Mouse (Mus musculus) large intestine, adult 2 months (tissue): ENCODE data around the gene Cldn12. TPM values are rescaled to one million over a fixed set of nuclear protein-coding genes. Genes with fewer than 3 reads are reported as not detected.

Source experiments
- DNase-seq: peaks from one replicate; pipeline ENCODE4 v3.0.0-alpha.2; 2012; ENCODE audit warnings: low read depth, low spot score
- WGBS: fragments of 180-500 bp; shearing (Covaris S2); methylation state at CpG from one replicate; pipeline ENCODE4 v1.1.7; 2018; 5-methylcytosine and 5-hydroxymethylcytosine counted together
- polyA plus RNA-seq: library from polyadenylated mRNA; depleted of rRNA; stranded (reverse); fragments of >200 nt; gene quantifications from 2 replicates; pipeline ENCODE4 v1.2.3, GENCODE M21; 2012; rRNA removed

The Cldn12 gene
- polyA plus RNA-seq, 1 experiment = 18.3 TPM

- no peak for DNase-seq
- WGBS = 31% methylated on average over 3 of the region's 3 CpGs
Observed at GRCm38 (mm10) chr5:5496393-5496792, 18.4 kb downstream of the Cldn12 start.

- 48% methylated on average over 4 of the region's 4 CpGs for WGBS
- DNase-seq = no peak
Observed at GRCm38 (mm10) chr5:5495042-5495441, 19.7 kb downstream of the Cldn12 start.

GRCm38 (mm10) chr5:5494269-5495005 lies 20.3 kb downstream of the Cldn12 start:
- no peak for DNase-seq
- WGBS = 35% methylated on average over 16 of the region's 16 CpGs

- no peak for DNase-seq
- 96% methylated on average over 4 of the region's 4 CpGs for WGBS
Observed at GRCm38 (mm10) chr5:5492163-5492562, 22.6 kb downstream of the Cldn12 start.

GRCm38 (mm10) chr5:5486071-5486470 lies 28.7 kb downstream of the Cldn12 start:
- no peak for DNase-seq
- 52% methylated on average over 3 of the region's 3 CpGs for WGBS

- 47% methylated on average over 9 of the region's 9 CpGs for WGBS
- DNase-seq = no peak
Observed at GRCm38 (mm10) chr5:5483254-5483858, 31.4 kb downstream of the Cldn12 start.

DNA sequence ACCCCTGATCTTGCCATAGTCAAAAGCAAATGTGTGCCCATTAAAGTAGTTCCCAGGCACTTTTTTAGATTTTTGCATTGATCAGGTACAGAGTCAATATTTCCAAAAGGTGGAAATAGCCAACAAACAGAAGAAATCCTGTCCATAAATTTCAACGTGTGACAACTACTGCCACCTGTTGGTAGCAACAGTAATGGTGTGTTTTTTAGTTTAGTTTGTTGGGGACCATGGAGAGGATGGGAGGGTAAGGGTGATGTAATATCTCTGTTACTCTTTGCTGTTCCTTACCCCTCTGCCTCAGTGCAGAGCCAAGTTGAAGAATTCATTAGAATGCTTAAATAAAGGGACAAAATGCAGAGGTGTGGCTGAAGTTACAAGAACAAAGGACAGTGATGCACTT lies 33.1 kb downstream of the Cldn12 start:
- DNase-seq = no peak
- 2% methylated on average over 1 of the region's 1 CpGs for WGBS

DNA sequence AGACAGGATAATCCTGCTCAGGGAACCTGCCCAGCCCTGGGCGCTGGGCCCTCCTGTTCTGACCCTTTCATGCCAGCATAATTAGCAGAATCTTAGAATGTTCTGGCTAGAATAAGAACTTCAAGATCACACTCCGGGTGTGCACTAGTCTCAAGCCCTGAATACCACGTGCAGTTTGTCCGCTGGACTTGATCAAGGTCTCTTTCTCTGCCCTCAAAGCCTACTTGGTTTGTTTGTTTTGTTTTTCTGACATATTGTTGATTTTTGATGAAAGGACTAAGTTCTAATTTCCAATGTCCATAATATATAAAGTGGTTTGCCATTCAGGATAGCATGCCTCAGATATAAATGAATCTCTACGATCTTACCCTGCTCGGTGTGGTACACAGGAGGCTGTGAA lies 35.7 kb downstream of the Cldn12 start, which contains the start of gene 1700015F17Rik:
Gene 1700015F17Rik (minus strand): TSS at position 101 of the 400 bp plus-strand sequence.
- WGBS = 91% methylated on average over 6 of the region's 6 CpGs
- DNase-seq = no peak

DNA sequence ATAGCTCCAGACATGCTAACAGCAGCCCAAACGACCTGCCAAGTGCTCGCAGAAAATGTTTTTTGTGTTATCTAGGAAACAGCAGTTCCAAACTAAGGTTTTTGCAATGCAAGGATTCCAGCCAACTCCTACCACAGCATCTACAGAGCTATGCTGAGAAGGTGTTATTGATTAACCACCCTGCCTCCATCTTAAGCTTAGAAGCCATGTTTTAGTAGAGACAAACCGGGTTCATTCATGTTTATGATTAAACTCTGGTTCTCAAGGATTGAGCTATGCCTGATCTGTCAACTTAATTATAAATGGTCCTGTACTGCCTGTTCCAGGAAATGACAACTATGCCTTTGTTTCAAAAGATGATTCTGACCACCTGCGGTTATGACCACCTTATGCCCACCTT lies 38.6 kb downstream of the Cldn12 start:
- no peak for DNase-seq
- 57% methylated on average over 4 of the region's 4 CpGs for WGBS

DNA sequence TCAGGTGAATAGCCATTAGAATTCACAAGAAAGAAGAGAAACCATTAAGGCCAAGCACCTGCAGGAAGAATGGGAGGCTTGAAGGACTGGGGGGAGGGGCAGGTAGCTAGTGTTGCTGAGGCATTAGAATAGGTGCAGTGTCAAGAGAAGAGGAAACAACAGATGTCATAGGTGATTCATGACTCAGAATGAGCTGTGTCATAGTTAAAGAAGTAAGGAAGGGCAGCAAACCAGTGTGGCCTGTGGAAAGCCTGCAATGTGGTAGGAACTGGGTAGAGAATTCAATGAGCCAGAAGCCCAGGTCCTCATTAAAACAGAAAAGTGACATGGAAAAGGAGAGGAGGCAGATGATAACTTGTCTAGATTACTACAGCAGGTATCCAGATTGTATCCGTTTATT lies 49.5 kb downstream of the Cldn12 start:
- DNase-seq = no peak
- 61% methylated on average over 1 of the region's 1 CpGs for WGBS

Other genes with a start within 250 kb of the Cldn12 start
- gene Cdk14, start 94.6 kb downstream of the Cldn12 start, polyA plus RNA-seq = 0.89 and 1.2 TPM in 2 replicates
- not detected in 2 replicates for gene 1700015F17Rik, start 35.8 kb downstream of the Cldn12 start, polyA plus RNA-seq
- gene Gtpbp10, start 44.6 kb upstream of the Cldn12 start, polyA plus RNA-seq = 2.4 and 3.1 TPM in 2 replicates
- gene Gm8773, start 58.8 kb upstream of the Cldn12 start, polyA plus RNA-seq = 0.19 and 0.26 TPM in 2 replicates
- 0.11 and 0.62 TPM in 2 replicates for gene Cfap69, start 149.3 kb upstream of the Cldn12 start, polyA plus RNA-seq
- gene Steap2, start 179.6 kb upstream of the Cldn12 start, polyA plus RNA-seq = 2.3 and 5.2 TPM in 2 replicates
- 3.5 and 3.7 TPM in 2 replicates for gene Steap1, start 234.4 kb upstream of the Cldn12 start, polyA plus RNA-seq